Mouse (Mus musculus): Measurements from ENCODE around the gene Arhgef38.

DNA sequence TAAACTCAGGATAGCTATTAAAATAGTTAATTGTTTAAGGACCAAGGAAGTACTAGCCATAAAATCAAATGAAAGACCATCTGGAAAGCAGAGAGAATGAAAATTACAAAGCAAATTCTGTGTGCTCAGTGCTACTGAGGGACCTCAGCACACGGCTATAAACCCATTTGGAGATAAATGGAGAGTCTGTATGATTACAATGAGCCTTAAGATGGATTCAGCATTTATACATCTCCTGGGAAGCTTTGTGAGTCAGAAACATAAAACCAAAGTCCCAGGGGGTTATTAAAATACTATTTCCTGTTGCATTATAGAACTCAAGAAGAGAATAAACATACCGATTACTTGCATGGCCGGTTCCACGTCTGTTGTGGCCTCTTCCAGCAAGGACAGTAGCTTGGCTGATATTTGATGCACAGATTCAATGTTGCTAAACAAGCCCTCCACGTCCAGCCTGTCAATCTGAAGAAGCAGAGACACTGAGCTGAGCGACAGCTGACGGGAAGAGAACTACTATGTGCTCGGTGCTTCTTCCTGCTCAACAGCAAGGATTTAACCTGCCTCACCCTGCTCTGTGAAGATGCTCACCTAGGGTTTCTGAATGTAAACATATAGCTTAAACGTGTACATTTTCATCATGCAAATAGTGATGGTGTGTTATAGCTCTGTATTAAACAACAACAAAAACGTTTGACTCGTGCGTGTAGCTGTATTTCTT is 58.6 kb downstream of the Arhgef38 start:
- TF ChIP-seq CTCF (IDR thresholded peaks at IDR 0.05; ENCODE audit: low read depth) (no peak), EP300 (IDR thresholded peaks at IDR 0.05; ENCODE audit: low read depth) (no peak)

Measured in heart, postnatal 0 days (tissue).